Mouse (Mus musculus) ovary, postnatal 10 days (tissue): Measurements from ENCODE around the gene Cytl1.

Experiments
- DNase-seq: peaks from one replicate; pipeline ENCODE4 v3.0.0; 2022; ENCODE audit warnings: low spot score

The Cytl1 gene

GRCm38 (mm10) chr5:37770870-37771269 lies 35.6 kb downstream of the Cytl1 start:
- DNase-seq: no peak

GRCm38 (mm10) chr5:37774011-37774410 lies 38.7 kb downstream of the Cytl1 start:
- DNase-seq: no peak

- DNase-seq: no peak
These were observed 40.4 kb downstream of the Cytl1 start for GRCm38 (mm10) chr5:37775681-37776080.

GRCm38 (mm10) chr5:37783306-37783705 lies 48.0 kb downstream of the Cytl1 start:
- DNase-seq: no peak

- no peak for DNase-seq
These were observed 49.6 kb downstream of the Cytl1 start for GRCm38 (mm10) chr5:37784847-37785391.
